Mouse (Mus musculus): ENCODE results near the gene Cald1.

DNA sequence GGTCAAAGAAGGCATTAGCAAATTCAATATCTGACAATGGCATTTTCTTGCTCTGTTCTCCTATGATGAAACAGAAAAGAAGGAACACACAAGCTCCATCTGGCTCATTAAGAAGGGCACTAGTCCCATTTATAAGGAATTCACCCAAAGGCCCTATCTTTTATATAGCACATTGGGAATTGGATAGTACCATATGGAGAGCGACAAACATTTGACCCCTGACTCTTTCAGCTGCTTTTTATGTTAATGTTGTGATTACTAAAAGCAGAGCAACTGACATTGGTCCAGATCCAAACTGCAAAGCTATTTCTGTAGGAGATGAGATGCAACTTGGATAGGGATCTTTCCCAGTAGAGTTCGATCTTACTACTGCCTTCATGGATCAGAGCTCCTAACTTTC is 160.0 kb downstream of the Cald1 start:
- no peak for TF ChIP-seq POLR2A (IDR thresholded peaks at IDR 0.05; ENCODE audit: control insufficient read depth, low read depth, low read length)
- no peak for TF ChIP-seq CTCF (IDR thresholded peaks at IDR 0.05; ENCODE audit: control insufficient read depth, insufficient read depth, insufficient replicate concordance, low read depth, low read length)
